Mouse (Mus musculus): ENCODE results near the gene Bag5. TPM values are rescaled to one million over a fixed set of nuclear protein-coding genes. Genes with fewer than 3 reads are reported as not detected.
A peak's percentile ranks its signal among the peaks of the same experiment; 100 is the strongest.

Bag5 gene
- 10 to 100 TPM; 43.1 to 43.7 TPM for total RNA-seq (2021)
- long read RNA-seq, experiment 1, transcript Bag5-201 (2 exons, 2,139 nt) = major isoform, 42 of 50 reads
- long read RNA-seq, experiment 1, partial matches to known transcripts = 0 of 50 reads
- long read RNA-seq, experiment 1, other reads (novel, unspliced or antisense) = 6 of 50 reads
- long read RNA-seq, experiment 2, transcript Bag5-201 (2 exons, 2,139 nt) = major isoform, 110 of 125 reads
- long read RNA-seq, experiment 2, partial matches to known transcripts = 0 of 125 reads
- long read RNA-seq, experiment 2, other reads (novel, unspliced or antisense) = 12 of 125 reads

- peak; percentile 87 to 90 for DNase-seq (ENCODE audit: low spot score in 2 of 2)
Measured at GRCm38 (mm10) chr12:111713004-111713651, at the start of gene Bag5, which contains the start of gene Apopt1. TSS of gene Bag5 (minus strand) at chr12:111713257. TSS of gene Apopt1 (plus strand) at chr12:111713261.

GRCm38 (mm10) chr12:111760306-111760908 is 47.4 kb upstream of the Bag5 start:
- no peak for DNase-seq (ENCODE audit: low spot score in 2 of 2)

DNA sequence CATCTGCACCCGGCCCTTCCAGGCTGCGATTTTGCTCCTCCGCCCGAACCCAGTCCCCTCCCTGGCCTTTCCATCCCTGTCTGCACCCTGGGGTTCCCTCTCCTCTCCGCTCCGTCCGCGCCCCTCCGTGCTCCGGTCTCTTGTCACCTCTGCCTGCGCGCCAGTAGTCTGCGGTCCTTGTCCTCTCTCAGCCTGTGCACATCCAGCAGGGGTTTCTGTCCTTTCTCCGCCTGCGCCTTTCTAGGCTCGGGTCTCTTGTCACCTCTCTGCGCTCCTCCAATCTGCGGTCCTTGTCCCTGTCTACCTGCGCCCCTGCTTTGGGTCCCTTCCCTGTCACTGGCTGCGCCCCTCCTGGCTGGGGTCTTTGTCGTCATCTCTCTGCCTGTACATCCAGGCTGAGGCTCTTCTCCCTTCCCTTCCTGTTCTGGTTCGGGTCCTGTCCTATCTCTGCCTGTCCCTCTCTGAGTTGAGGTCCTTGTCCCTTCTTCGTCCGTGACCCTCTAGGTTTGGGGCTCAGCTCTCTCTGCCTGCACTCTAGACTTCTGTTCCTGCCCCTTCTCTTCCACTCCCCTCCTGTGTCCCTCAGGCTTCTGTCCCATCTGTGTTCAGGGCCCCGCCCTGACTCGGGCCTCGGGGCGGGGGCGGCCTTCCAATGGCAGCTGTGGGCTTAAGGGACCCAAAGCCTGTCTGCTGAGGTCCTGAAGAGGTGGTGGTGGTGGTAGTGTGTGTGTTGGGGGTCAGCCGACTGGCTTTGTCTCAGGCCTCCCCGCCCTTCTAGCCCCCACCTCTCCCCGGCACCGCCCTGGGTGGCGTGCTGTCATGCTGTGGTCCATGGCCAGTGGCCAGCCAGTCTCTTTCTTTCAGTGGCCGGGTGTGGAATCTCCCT is 46.4 kb upstream of the Bag5 start:
- DNase-seq (ENCODE audit: low spot score in 2 of 2) = peak; percentile 49 to 57

- peak; percentile 84 to 85 for DNase-seq (ENCODE audit: low spot score in 2 of 2)
Measured at GRCm38 (mm10) chr12:111758381-111759175, 45.5 kb upstream of the Bag5 start, which contains the start of gene Klc1. TSS of gene Klc1 (plus strand) at chr12:111758849.

- DNase-seq (ENCODE audit: low spot score in 2 of 2) = no peak
Measured at GRCm38 (mm10) chr12:111757561-111758325, 44.7 kb upstream of the Bag5 start.

- DNase-seq (ENCODE audit: low spot score in 2 of 2) = no peak
Measured at GRCm38 (mm10) chr12:111756698-111757082, 43.6 kb upstream of the Bag5 start.

DNA sequence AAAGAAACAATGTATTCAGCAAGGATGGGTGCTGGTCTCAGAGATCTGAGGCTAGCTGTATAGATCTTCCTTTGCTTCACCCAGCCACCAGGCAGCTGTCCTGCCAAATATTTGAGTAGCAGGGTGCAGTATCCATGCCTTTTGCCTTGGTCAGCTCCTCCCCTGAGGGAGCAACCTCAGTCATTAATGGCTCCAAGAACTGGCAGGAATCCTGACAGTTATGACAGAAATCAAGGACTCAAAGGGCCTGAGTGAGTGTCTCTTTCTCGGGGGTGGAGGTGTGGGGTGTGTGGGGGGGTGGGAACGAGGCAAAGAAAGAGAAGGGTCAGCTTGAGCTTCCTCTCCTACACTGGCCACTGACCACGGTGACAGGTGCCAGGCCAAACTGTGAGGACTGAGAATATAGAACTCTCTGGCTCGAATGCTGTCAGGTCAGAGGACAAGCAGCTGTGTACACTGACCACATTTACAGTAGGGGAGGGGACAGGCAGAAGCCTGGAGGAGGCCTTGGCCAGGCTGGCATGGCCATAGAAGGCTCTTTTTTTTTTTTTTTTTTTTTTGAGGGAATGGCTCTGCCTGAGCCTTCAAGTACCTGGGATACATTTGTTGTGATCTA is 43.1 kb upstream of the Bag5 start:
- DNase-seq (ENCODE audit: low spot score in 2 of 2) = no peak

DNA sequence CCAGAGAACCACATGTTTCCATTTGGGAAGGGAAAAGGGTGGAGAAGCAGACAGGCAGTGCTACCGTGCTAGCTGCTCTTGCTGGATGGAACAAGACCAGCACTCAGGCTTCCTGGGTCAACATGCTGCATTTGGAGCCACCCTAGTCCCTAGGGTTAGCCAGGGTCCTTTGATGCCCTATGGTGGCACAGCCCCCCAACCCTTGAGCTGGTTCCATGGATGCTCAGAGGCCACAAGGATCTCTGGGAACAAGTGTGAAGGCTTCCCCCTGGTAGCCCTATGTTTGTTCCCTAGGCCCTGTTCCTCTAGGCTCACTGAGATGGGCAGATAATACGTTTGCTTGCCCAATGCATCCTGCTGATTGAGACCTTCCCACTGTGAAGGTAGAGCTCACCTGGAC is 42.2 kb upstream of the Bag5 start:
- DNase-seq (ENCODE audit: low spot score in 2 of 2) = no peak

DNA sequence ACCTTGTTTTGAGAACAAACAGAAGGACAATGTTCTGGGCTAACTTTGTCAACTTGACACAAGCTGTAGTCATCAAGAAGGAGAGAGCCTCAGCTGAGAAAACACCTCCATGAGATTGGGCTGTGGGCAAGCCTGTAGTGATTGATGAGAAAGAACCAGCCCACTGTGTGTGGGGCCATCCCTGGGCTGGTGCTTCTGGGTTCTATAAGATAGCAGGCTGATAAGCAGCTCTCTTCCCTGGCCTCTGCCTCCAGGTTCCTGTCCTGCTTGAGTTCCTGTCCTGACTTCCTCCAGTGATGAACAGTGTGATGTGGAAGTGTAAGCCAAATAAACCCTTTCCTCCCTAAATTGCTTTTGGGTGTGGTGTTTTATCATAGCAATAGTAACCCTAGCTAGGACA is 41.7 kb upstream of the Bag5 start:
- DNase-seq (ENCODE audit: low spot score in 2 of 2) = no peak

DNA sequence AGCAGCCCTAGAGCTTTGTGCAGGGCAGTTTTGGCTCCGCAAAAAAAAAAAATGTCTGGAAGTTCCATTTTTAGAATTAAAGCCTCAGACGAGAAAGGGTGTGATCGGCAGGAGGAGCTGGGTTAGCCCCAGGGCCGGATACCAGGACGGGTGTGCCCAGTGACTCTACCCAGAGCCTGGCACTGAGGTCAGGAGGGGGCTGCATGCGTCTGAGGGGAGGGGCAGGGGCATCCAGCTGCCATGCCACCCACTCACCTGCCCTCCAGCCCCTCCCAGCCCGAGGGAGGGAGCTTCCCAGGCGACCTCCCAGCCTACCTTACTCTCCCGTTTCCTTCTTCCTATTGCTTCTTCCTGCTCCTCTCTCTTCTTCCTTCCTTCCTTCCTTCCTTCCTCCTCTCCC is 40.3 kb upstream of the Bag5 start:
- no peak for DNase-seq (ENCODE audit: low spot score in 2 of 2)

GRCm38 (mm10) chr12:111752491-111752890 is 39.4 kb upstream of the Bag5 start:
- DNase-seq (ENCODE audit: low spot score in 2 of 2) = no peak

DNA sequence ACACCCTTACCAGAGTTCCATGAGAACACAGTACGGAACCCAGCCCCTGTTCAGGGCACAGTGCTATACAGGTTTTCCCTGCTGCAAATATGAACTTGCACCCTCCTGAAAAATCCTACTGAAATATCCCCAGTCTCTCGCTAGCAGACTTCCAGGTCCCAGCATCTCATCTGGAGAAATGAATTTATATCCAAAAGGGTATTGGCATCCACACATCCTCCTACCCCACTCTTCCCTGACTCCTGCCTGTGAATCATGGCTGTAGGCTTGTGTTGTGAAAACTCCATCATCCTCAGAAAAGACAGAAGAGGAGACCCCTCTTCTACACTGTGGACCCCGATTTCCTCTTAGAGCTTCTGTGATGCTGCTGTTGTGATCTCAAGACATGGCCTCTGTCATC is 37.7 kb upstream of the Bag5 start:
- DNase-seq (ENCODE audit: low spot score in 2 of 2) = no peak

DNA sequence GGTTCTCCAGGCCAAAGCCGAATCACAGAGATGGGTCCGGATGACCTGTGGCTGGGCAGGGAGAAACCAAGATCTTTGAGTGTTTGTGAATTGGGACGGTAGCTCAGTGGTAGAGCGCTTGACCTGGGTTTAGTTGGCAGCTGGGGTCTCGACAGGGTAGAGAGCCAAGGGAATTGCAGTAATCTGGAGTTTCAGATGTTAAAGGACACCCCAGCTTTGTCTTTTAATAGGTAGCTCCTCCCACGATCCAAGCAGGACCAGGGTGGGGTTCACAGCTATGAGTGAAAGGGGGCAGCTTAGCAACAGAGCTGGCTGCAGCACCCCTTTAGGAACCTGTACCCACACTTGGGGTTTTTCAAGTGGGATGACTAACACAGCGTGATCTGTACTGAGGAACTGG is 34.4 kb upstream of the Bag5 start:
- no peak for DNase-seq (ENCODE audit: low spot score in 2 of 2)

DNA sequence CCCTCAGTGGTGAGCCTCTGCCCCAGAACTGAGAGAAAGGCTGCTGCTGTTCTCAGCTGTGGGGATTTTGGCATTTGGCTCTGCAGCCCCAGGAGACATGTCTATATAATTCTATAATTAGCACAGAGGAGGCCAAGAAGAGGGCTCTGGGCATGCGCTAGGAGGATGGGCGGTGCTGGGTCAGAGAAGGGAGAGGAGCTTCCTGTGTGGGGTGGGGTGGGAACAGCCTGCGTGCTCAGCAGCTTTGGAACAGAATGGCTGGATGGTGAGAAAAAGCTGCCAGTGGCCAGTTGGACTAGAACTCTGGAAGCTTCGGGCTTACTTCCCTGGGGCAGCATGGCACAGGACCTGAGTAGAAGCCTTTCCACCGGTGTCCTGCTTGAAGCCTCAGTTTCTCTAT is 33.0 kb upstream of the Bag5 start:
- peak in 1 of 2 experiments; percentile 51 for DNase-seq (ENCODE audit: low spot score in 2 of 2)

DNA sequence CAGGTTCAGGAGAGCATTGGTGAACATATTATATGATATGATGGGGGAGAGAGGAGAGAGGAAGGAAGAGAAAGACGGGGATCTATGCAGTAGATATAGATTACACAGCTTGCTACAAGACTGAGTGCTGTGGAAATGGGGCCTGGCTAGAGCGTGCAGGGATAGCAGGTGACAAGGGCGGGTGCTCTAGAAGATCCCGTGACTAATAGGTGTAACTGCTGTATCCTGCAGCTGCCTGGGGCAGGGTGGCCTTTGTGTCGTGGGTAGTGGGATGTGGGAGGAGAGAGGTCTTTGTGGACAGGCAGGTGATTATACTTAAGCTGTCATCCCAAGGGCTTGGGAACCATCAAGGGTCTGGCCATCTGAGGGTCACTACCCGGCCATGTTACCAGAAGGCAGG is 32.2 kb upstream of the Bag5 start:
- DNase-seq (ENCODE audit: low spot score in 2 of 2) = no peak

GRCm38 (mm10) chr12:111743981-111744423 is 30.9 kb upstream of the Bag5 start:
- DNase-seq (ENCODE audit: low spot score in 2 of 2) = no peak

DNA sequence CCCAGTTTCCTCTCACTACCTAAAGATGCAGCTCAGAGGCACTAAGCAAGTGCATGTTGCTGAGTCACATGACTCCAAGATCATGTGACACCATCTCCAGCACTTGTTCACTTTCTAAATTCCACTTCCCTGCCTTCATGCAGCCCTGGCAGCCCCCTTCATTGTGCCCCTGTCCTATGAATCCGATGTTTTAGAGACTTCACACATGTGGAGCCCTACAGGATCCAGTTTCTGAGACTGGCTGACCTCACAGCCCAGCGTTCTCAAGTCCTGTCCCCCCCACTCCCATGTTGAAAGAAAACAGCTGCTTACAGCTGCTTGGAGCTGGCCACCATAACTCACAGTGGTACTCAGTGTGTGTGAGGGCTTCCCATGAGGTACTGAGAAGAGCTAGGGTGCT is 30.4 kb upstream of the Bag5 start:
- no peak for DNase-seq (ENCODE audit: low spot score in 2 of 2)

GRCm38 (mm10) chr12:111741338-111741737 is 28.3 kb upstream of the Bag5 start:
- DNase-seq (ENCODE audit: low spot score in 2 of 2) = no peak

- DNase-seq (ENCODE audit: low spot score in 2 of 2) = peak; percentile 65 to 70
Measured at GRCm38 (mm10) chr12:111738754-111739153, 25.7 kb upstream of the Bag5 start.

Measured in adrenal gland, adult 18-20 months (tissue).